Mouse (Mus musculus): Measurements from ENCODE around the gene Olfr287. TPM values are rescaled to one million over a fixed set of nuclear protein-coding genes. Genes with fewer than 3 reads are reported as not detected.
A peak's percentile ranks its signal among the peaks of the same experiment; 100 is the strongest.

The Olfr287 gene
- polyA plus RNA-seq, 1 experiment from 2014 or later: not detected

GRCm38 (mm10) chr15:98214130-98214529, 6.7 kb downstream of the Olfr287 start:
- WGBS: 81% methylated on average over 5 of the region's 5 CpGs
- Histone ChIP-seq H3K9me3 (ENCODE audit: control insufficient read depth, low read length) (no peaks in the 10 kb centered on the region), H3K4me1 (ENCODE audit: control insufficient read depth, insufficient read depth, low read length) (no peaks in the 10 kb centered on the region), H3K27ac (ENCODE audit: low read depth, low read length) (no peak overlapping the region), H3K9ac (ENCODE audit: low read length) (no peak overlapping the region), H3K4me2 (ENCODE audit: low read depth) (no peak overlapping the region), H3K36me3 (ENCODE audit: control insufficient read depth, insufficient read depth, low read length) (no peaks in the 10 kb centered on the region), H3K4me3 (ENCODE audit: low read depth, low read length) (no peak overlapping the region), H3K27me3 (ENCODE audit: control insufficient read depth, insufficient read depth, low read length) (no peaks in the 10 kb centered on the region)
- no peak for DNase-seq (ENCODE audit: low spot score)
- ATAC-seq (ENCODE audit: insufficient read depth, low FRiP score, low TSS enrichment): no peak

GRCm38 (mm10) chr15:98213336-98213870, 7.5 kb downstream of the Olfr287 start:
- no peaks in the 10 kb centered on the region for H3K27me3 ChIP-seq (ENCODE audit: control insufficient read depth, insufficient read depth, low read length)
- no peak overlapping the region for H3K27ac ChIP-seq (ENCODE audit: low read depth, low read length)
- DNase-seq (ENCODE audit: low spot score) (no peak), ATAC-seq (ENCODE audit: insufficient read depth, low FRiP score, low TSS enrichment) (no peak)
- no peak overlapping the region for H3K4me3 ChIP-seq (ENCODE audit: low read depth, low read length)
- WGBS: 84% methylated on average over 5 of the region's 5 CpGs
- H3K9me3 ChIP-seq (ENCODE audit: control insufficient read depth, low read length): no peaks in the 10 kb centered on the region
- no peaks in the 10 kb centered on the region for H3K4me1 ChIP-seq (ENCODE audit: control insufficient read depth, insufficient read depth, low read length)
- no peak overlapping the region for H3K9ac ChIP-seq (ENCODE audit: low read length)
- no peaks in the 10 kb centered on the region for H3K36me3 ChIP-seq (ENCODE audit: control insufficient read depth, insufficient read depth, low read length)
- H3K4me2 ChIP-seq (ENCODE audit: low read depth): no peak overlapping the region

- DNase-seq (ENCODE audit: low spot score): no peak
- Histone ChIP-seq H3K4me1 (ENCODE audit: control insufficient read depth, insufficient read depth, low read length) (no peaks in the 10 kb centered on the region), H3K4me2 (ENCODE audit: low read depth) (no peak overlapping the region), H3K9me3 (ENCODE audit: control insufficient read depth, low read length) (no peaks in the 10 kb centered on the region), H3K4me3 (ENCODE audit: low read depth, low read length) (no peak overlapping the region), H3K36me3 (ENCODE audit: control insufficient read depth, insufficient read depth, low read length) (no peaks in the 10 kb centered on the region), H3K27me3 (ENCODE audit: control insufficient read depth, insufficient read depth, low read length) (no peaks in the 10 kb centered on the region), H3K27ac (ENCODE audit: low read depth, low read length) (no peak overlapping the region), H3K9ac (ENCODE audit: low read length) (no peak overlapping the region)
- no peak for ATAC-seq (ENCODE audit: insufficient read depth, low FRiP score, low TSS enrichment)
- WGBS: 82% methylated on average over 7 of the region's 7 CpGs
These were observed 11.2 kb downstream of the Olfr287 start for GRCm38 (mm10) chr15:98209676-98210075.

- no peaks in the 10 kb centered on the region for H3K4me1 ChIP-seq (ENCODE audit: control insufficient read depth, insufficient read depth, low read length)
- WGBS: 73% methylated on average over 3 of the region's 3 CpGs
- no peaks in the 10 kb centered on the region for H3K9me3 ChIP-seq (ENCODE audit: control insufficient read depth, low read length)
- ATAC-seq (ENCODE audit: insufficient read depth, low FRiP score, low TSS enrichment) (no peak), DNase-seq (ENCODE audit: low spot score) (no peak)
- H3K27ac ChIP-seq (ENCODE audit: low read depth, low read length): no peak within 1 kb of the TSS
- H3K9ac ChIP-seq (ENCODE audit: low read length): no peak within 1 kb of the TSS
- H3K27me3 ChIP-seq (ENCODE audit: control insufficient read depth, insufficient read depth, low read length): no peaks in the 10 kb centered on the region
- no peak within 1 kb of the TSS for H3K4me3 ChIP-seq (ENCODE audit: low read depth, low read length)
- H3K36me3 ChIP-seq (ENCODE audit: control insufficient read depth, insufficient read depth, low read length): no peaks in the 10 kb centered on the region
- no peak within 1 kb of the TSS for H3K4me2 ChIP-seq (ENCODE audit: low read depth)
These were observed 25.4 kb downstream of the Olfr287 start, which contains the start of gene Olfr288 for GRCm38 (mm10) chr15:98195442-98195841. Gene Olfr288 (minus strand): TSS chr15:98195542.

- 84% methylated on average over 4 of the region's 4 CpGs for WGBS
- no peak overlapping the region for H3K27ac ChIP-seq (ENCODE audit: low read depth, low read length)
These were observed 36.4 kb downstream of the Olfr287 start for GRCm38 (mm10) chr15:98184456-98184855.

GRCm38 (mm10) chr15:98181856-98182570, 38.8 kb downstream of the Olfr287 start:
- no peaks in the 10 kb centered on the region for H3K36me3 ChIP-seq (ENCODE audit: control insufficient read depth, insufficient read depth, low read length)
- H3K9ac ChIP-seq (ENCODE audit: low read length): no peak overlapping the region
- no peaks in the 10 kb centered on the region for H3K27me3 ChIP-seq (ENCODE audit: control insufficient read depth, insufficient read depth, low read length)
- H3K4me3 ChIP-seq (ENCODE audit: low read depth, low read length): no peak overlapping the region
- no peak overlapping the region for H3K27ac ChIP-seq (ENCODE audit: low read depth, low read length)
- WGBS: 78% methylated on average over 12 of the region's 12 CpGs
- H3K4me2 ChIP-seq (ENCODE audit: low read depth): no peak overlapping the region
- 0 out of 2 replicates have a peak, but pooled peaks cover 5% of the 10 kb centered on the region for H3K4me1 ChIP-seq (ENCODE audit: control insufficient read depth, insufficient read depth, low read length)
- DNase-seq (ENCODE audit: low spot score) (no peak), ATAC-seq (ENCODE audit: insufficient read depth, low FRiP score, low TSS enrichment) (no peak)
- H3K9me3 ChIP-seq (ENCODE audit: control insufficient read depth, low read length): no peaks in the 10 kb centered on the region

More at GRCm38 (mm10) chr15:98184456-98184855, 36.4 kb downstream of the Olfr287 start:
- Histone ChIP-seq H3K27me3 (ENCODE audit: control insufficient read depth, insufficient read depth, low read length) (no peaks in the 10 kb centered on the region), H3K4me1 (ENCODE audit: control insufficient read depth, insufficient read depth, low read length) (0 out of 2 replicates have a peak, but pooled peaks cover 5% of the 10 kb centered on the region), H3K4me2 (ENCODE audit: low read depth) (no peak overlapping the region), H3K4me3 (ENCODE audit: low read depth, low read length) (no peak overlapping the region), H3K9ac (ENCODE audit: low read length) (no peak overlapping the region), H3K36me3 (ENCODE audit: control insufficient read depth, insufficient read depth, low read length) (no peaks in the 10 kb centered on the region), H3K9me3 (ENCODE audit: control insufficient read depth, low read length) (no peaks in the 10 kb centered on the region)
- DNase-seq (ENCODE audit: low spot score) (no peak), ATAC-seq (ENCODE audit: insufficient read depth, low FRiP score, low TSS enrichment) (no peak)

GRCm38 (mm10) chr15:98181132-98181711, 39.6 kb downstream of the Olfr287 start:
- Histone ChIP-seq H3K27ac (ENCODE audit: low read depth, low read length) (no peak overlapping the region), H3K36me3 (ENCODE audit: control insufficient read depth, insufficient read depth, low read length) (no peaks in the 10 kb centered on the region), H3K9me3 (ENCODE audit: control insufficient read depth, low read length) (no peaks in the 10 kb centered on the region), H3K9ac (ENCODE audit: low read length) (peak overlapping the region; percentile 35), H3K4me2 (ENCODE audit: low read depth) (peak overlapping the region; percentile 78), H3K4me3 (ENCODE audit: low read depth, low read length) (peak overlapping the region; percentile 43), H3K4me1 (ENCODE audit: control insufficient read depth, insufficient read depth, low read length) (0 out of 2 replicates have a peak, but pooled peaks cover 5% of the 10 kb centered on the region), H3K27me3 (ENCODE audit: control insufficient read depth, insufficient read depth, low read length) (no peaks in the 10 kb centered on the region)
- DNase-seq (ENCODE audit: low spot score) (peak; percentile 92), ATAC-seq (ENCODE audit: insufficient read depth, low FRiP score, low TSS enrichment) (peak; percentile 98)
- WGBS: under 1% methylated on average over 30 of the region's 30 CpGs

GRCm38 (mm10) chr15:98180567-98181131, 40.2 kb downstream of the Olfr287 start:
- no peak overlapping the region for H3K27ac ChIP-seq (ENCODE audit: low read depth, low read length)
- no peak for DNase-seq (ENCODE audit: low spot score)
- H3K4me1 ChIP-seq (ENCODE audit: control insufficient read depth, insufficient read depth, low read length): 0 out of 2 replicates have a peak, but pooled peaks cover 5% of the 10 kb centered on the region

More at GRCm38 (mm10) chr15:98180567-98181131, 40.2 kb downstream of the Olfr287 start:
- H3K36me3 ChIP-seq (ENCODE audit: control insufficient read depth, insufficient read depth, low read length): no peaks in the 10 kb centered on the region
- no peaks in the 10 kb centered on the region for H3K27me3 ChIP-seq (ENCODE audit: control insufficient read depth, insufficient read depth, low read length)
- H3K9ac ChIP-seq (ENCODE audit: low read length): peak overlapping the region; percentile 35
- H3K4me3 ChIP-seq (ENCODE audit: low read depth, low read length): peak overlapping the region; percentile 43
- 4% methylated on average over 26 of the region's 26 CpGs for WGBS
- no peaks in the 10 kb centered on the region for H3K9me3 ChIP-seq (ENCODE audit: control insufficient read depth, low read length)
- no peak for ATAC-seq (ENCODE audit: insufficient read depth, low FRiP score, low TSS enrichment)
- peak overlapping the region; percentile 78 for H3K4me2 ChIP-seq (ENCODE audit: low read depth)
